Mouse (Mus musculus): ENCODE results near the gene Lrp8. TPM values are rescaled to one million over a fixed set of nuclear protein-coding genes. Genes with fewer than 3 reads are reported as not detected.

Gene Lrp8
- polyA plus RNA-seq, 1 experiment from 2014 or later, result 42.6 TPM

GRCm38 (mm10) chr4:107776990-107777673, 24.9 kb upstream of the Lrp8 start:
- ATAC-seq, result no peak
- Histone ChIP-seq H3K4me3 (no peak overlapping the region), H3K27ac (no peak overlapping the region), H3K36me3 (ENCODE audit: poor library complexity, severe bottlenecking) (no peaks in the 10 kb centered on the region), H3K4me1 (peaks cover 41% of the 10 kb centered on the region), H3K9ac (no peak overlapping the region), H3K9me3 (replicated peaks) (no peaks in the 10 kb centered on the region), H3K27me3 (no peaks in the 10 kb centered on the region), H3K4me2 (no peak overlapping the region)
- WGBS, result 89% methylated on average over 5 of the region's 5 CpGs

GRCm38 (mm10) chr4:107783541-107783940, 18.5 kb upstream of the Lrp8 start:
- Histone ChIP-seq H3K27me3 (no peaks in the 10 kb centered on the region), H3K36me3 (ENCODE audit: poor library complexity, severe bottlenecking) (no peaks in the 10 kb centered on the region), H3K4me2 (no peak overlapping the region), H3K4me3 (no peak overlapping the region), H3K9me3 (replicated peaks) (no peaks in the 10 kb centered on the region), H3K27ac (no peak overlapping the region), H3K9ac (no peak overlapping the region), H3K4me1 (peaks cover 18% of the 10 kb centered on the region)
- ATAC-seq, result no peak
- 62% methylated on average over 10 of the region's 10 CpGs for WGBS

- H3K9me3 ChIP-seq (replicated peaks), result no peaks in the 10 kb centered on the region
- 65% methylated on average over 6 of the region's 6 CpGs for WGBS
- H3K27me3 ChIP-seq, result no peaks in the 10 kb centered on the region
- H3K36me3 ChIP-seq (ENCODE audit: poor library complexity, severe bottlenecking), result no peaks in the 10 kb centered on the region
- no peak overlapping the region for H3K9ac ChIP-seq
- peaks cover 3% of the 10 kb centered on the region; the same call in 1 of the 2 replicates for H3K4me1 ChIP-seq
- H3K4me2 ChIP-seq, result no peak overlapping the region
- H3K27ac ChIP-seq, result no peak overlapping the region
- H3K4me3 ChIP-seq, result no peak overlapping the region
- no peak for ATAC-seq
These were observed 13.2 kb upstream of the Lrp8 start for GRCm38 (mm10) chr4:107788841-107789240.

- no peaks in the 10 kb centered on the region for H3K27me3 ChIP-seq
- WGBS, result 76% methylated on average over 6 of the region's 6 CpGs
- no peak overlapping the region for H3K4me2 ChIP-seq
- no peak for ATAC-seq
- H3K9ac ChIP-seq, result no peak overlapping the region
- peaks cover 17% of the 10 kb centered on the region for H3K36me3 ChIP-seq (ENCODE audit: poor library complexity, severe bottlenecking)
- peak overlapping the region; percentile 61 for H3K27ac ChIP-seq
- peaks cover 40% of the 10 kb centered on the region for H3K4me1 ChIP-seq
- H3K4me3 ChIP-seq, result no peak overlapping the region
- H3K9me3 ChIP-seq (replicated peaks), result no peaks in the 10 kb centered on the region
These were observed 1.3 kb upstream of the Lrp8 start for GRCm38 (mm10) chr4:107800801-107801200.

- peaks cover 25% of the 10 kb centered on the region for H3K36me3 ChIP-seq (ENCODE audit: poor library complexity, severe bottlenecking)
- H3K4me3 ChIP-seq, result peak overlapping the region; percentile 88
- H3K9me3 ChIP-seq (replicated peaks), result no peaks in the 10 kb centered on the region
- no peaks in the 10 kb centered on the region for H3K27me3 ChIP-seq
- ATAC-seq, result peak; percentile 83
- peaks cover 48% of the 10 kb centered on the region for H3K4me1 ChIP-seq
- H3K27ac ChIP-seq, result peak overlapping the region; percentile 98
- H3K4me2 ChIP-seq, result peak overlapping the region; percentile 96
- WGBS, result under 1% methylated on average over 39 of the region's 41 CpGs
- H3K9ac ChIP-seq, result peak overlapping the region; percentile 97
These were observed 486 bp upstream of the Lrp8 start for GRCm38 (mm10) chr4:107801366-107802184.

- WGBS, result under 1% methylated on average over 53 of the region's 65 CpGs
- peak overlapping the region; percentile 96 for H3K4me2 ChIP-seq
- H3K27ac ChIP-seq, result peak overlapping the region; percentile 98
- ATAC-seq, result peak; percentile 5
- peaks cover 35% of the 10 kb centered on the region for H3K36me3 ChIP-seq (ENCODE audit: poor library complexity, severe bottlenecking)
- H3K4me1 ChIP-seq, result peaks cover 58% of the 10 kb centered on the region
- H3K9ac ChIP-seq, result peak overlapping the region; percentile 97
- no peaks in the 10 kb centered on the region for H3K27me3 ChIP-seq
- H3K4me3 ChIP-seq, result peak overlapping the region; percentile 88
- no peaks in the 10 kb centered on the region for H3K9me3 ChIP-seq (replicated peaks)
These were observed 630 bp downstream of the Lrp8 start for GRCm38 (mm10) chr4:107802450-107803331.

- WGBS, result under 1% methylated on average over 45 of the region's 46 CpGs
- peaks cover 67% of the 10 kb centered on the region for H3K4me1 ChIP-seq
- H3K36me3 ChIP-seq (ENCODE audit: poor library complexity, severe bottlenecking), result peaks cover 44% of the 10 kb centered on the region
- no peaks in the 10 kb centered on the region for H3K27me3 ChIP-seq
- peak overlapping the region; percentile 98 for H3K27ac ChIP-seq
- H3K9ac ChIP-seq, result peak overlapping the region; percentile 97
- peak overlapping the region; percentile 88 for H3K4me3 ChIP-seq
- peak; percentile 73 for ATAC-seq
- H3K4me2 ChIP-seq, result peak overlapping the region; percentile 96
- H3K9me3 ChIP-seq (replicated peaks), result no peaks in the 10 kb centered on the region
These were observed 1.5 kb downstream of the Lrp8 start for GRCm38 (mm10) chr4:107803351-107804106.

- no peak for ATAC-seq
- Histone ChIP-seq H3K4me2 (peak overlapping the region; percentile 96), H3K27me3 (no peaks in the 10 kb centered on the region), H3K36me3 (ENCODE audit: poor library complexity, severe bottlenecking) (peaks cover 61% of the 10 kb centered on the region), H3K4me3 (peak overlapping the region; percentile 88; the same call in 1 of the 2 replicates), H3K27ac (peak overlapping the region; percentile 4; the same call in 1 of the 2 replicates), H3K9me3 (replicated peaks) (no peaks in the 10 kb centered on the region), H3K9ac (peak overlapping the region; percentile 22; the same call in 1 of the 2 replicates), H3K4me1 (peaks cover 72% of the 10 kb centered on the region)
- WGBS, result 70% methylated on average over 3 of the region's 3 CpGs
These were observed 3.4 kb downstream of the Lrp8 start for GRCm38 (mm10) chr4:107805491-107805890.

GRCm38 (mm10) chr4:107807796-107808195, 5.7 kb downstream of the Lrp8 start:
- H3K36me3 ChIP-seq (ENCODE audit: poor library complexity, severe bottlenecking), result peaks cover 76% of the 10 kb centered on the region
- no peak overlapping the region for H3K4me2 ChIP-seq
- H3K27me3 ChIP-seq, result no peaks in the 10 kb centered on the region
- no peak overlapping the region for H3K9ac ChIP-seq
- 81% methylated on average over 4 of the region's 4 CpGs for WGBS
- H3K4me1 ChIP-seq, result peaks cover 79% of the 10 kb centered on the region
- 0 out of 2 replicates have a peak overlapping the region, but pooled peaks have one; percentile 51 for H3K27ac ChIP-seq
- H3K4me3 ChIP-seq, result no peak overlapping the region
- ATAC-seq, result no peak
- no peaks in the 10 kb centered on the region for H3K9me3 ChIP-seq (replicated peaks)

GRCm38 (mm10) chr4:107808655-107809054, 6.6 kb downstream of the Lrp8 start:
- Histone ChIP-seq H3K4me1 (peaks cover 84% of the 10 kb centered on the region), H3K9me3 (replicated peaks) (no peaks in the 10 kb centered on the region), H3K27ac (peak overlapping the region; percentile 51), H3K4me2 (peak overlapping the region; percentile 2; the same call in 1 of the 2 replicates), H3K4me3 (no peak overlapping the region), H3K27me3 (no peaks in the 10 kb centered on the region), H3K36me3 (ENCODE audit: poor library complexity, severe bottlenecking) (peaks cover 81% of the 10 kb centered on the region), H3K9ac (no peak overlapping the region)
- no peak for ATAC-seq

- 93% methylated on average over 3 of the region's 3 CpGs for WGBS
- no peak for ATAC-seq
- no peak overlapping the region for H3K4me2 ChIP-seq
- no peak overlapping the region for H3K27ac ChIP-seq
- no peak overlapping the region for H3K4me3 ChIP-seq
- H3K4me1 ChIP-seq, result peaks cover 84% of the 10 kb centered on the region
- H3K9me3 ChIP-seq (replicated peaks), result no peaks in the 10 kb centered on the region
- H3K36me3 ChIP-seq (ENCODE audit: poor library complexity, severe bottlenecking), result peaks cover 83% of the 10 kb centered on the region
- no peak overlapping the region for H3K9ac ChIP-seq
- no peaks in the 10 kb centered on the region for H3K27me3 ChIP-seq
These were observed 8.9 kb downstream of the Lrp8 start for GRCm38 (mm10) chr4:107811006-107811405.

Measured in forebrain, embryonic 13.5 days (tissue).